Mouse (Mus musculus) intestine, embryonic 16.5 days (tissue): ENCODE data around the gene Pmvk. TPM values are rescaled to one million over a fixed set of nuclear protein-coding genes. Genes with fewer than 3 reads are reported as not detected.

ENCODE experiments used
- ATAC-seq: fragments of 200-750 bp; cut with Nextera tagmentation; 2 replicates; pipeline ENCODE4 v1.8.0; 2017; ENCODE audit warnings: moderate TSS enrichment, moderate library complexity
- H3K27ac ChIP-seq: fragments of 300-500 bp; sonication (generic); 2 replicates; pipeline ENCODE4 v1.5.1; 2014; ENCODE audit warnings: mild to moderate bottlenecking, low read length
- H3K27me3 ChIP-seq: fragments of 300-500 bp; sonication (generic); replicated peaks from 2 replicates; pipeline ENCODE4 v1.6.1; 2014; ENCODE audit warnings: low read length, control low read depth, mixed read lengths; ENCODE audit not compliant: control insufficient read depth, insufficient read depth
- H3K36me3 ChIP-seq: fragments of 300-500 bp; sonication (generic); 2 replicates; pipeline ENCODE4 v1.6.1; 2014; ENCODE audit warnings: low read length, control low read depth; ENCODE audit not compliant: control insufficient read depth, insufficient read depth
- H3K4me1 ChIP-seq: fragments of 300-500 bp; sonication (generic); 2 replicates; pipeline ENCODE4 v1.6.1; 2014; ENCODE audit warnings: low read length, control low read depth, mixed read lengths; ENCODE audit not compliant: control insufficient read depth, insufficient read depth
- H3K4me2 ChIP-seq: fragments of 300-500 bp; sonication (generic); 2 replicates; pipeline ENCODE4 v1.6.1; 2014; ENCODE audit warnings: low read depth, low read length, control low read depth
- H3K4me3 ChIP-seq: fragments of 300-500 bp; sonication (generic); 2 replicates; pipeline ENCODE4 v1.5.1; 2014; ENCODE audit warnings: mild to moderate bottlenecking, low read length
- H3K9ac ChIP-seq: fragments of 300-500 bp; sonication (generic); 2 replicates; pipeline ENCODE4 v1.6.1; 2014; ENCODE audit warnings: low read depth, low read length
- H3K9me3 ChIP-seq: fragments of 300-500 bp; sonication (generic); 2 replicates; pipeline ENCODE4 v1.6.1; 2016; ENCODE audit warnings: low read length, control low read depth; ENCODE audit not compliant: control insufficient read depth
- WGBS: fragments of 180-500 bp; shearing (Covaris S2); extraction: QIAGEN DNeasy Blood & Tissue Kit; methylation state at CpG from one replicate; pipeline ENCODE4 v1.1.7; 2014; 5-methylcytosine and 5-hydroxymethylcytosine counted together
- polyA plus RNA-seq: library from polyadenylated mRNA; unstranded; fragments of >200 nt; fragmentation: Nextera tagmentation; extraction: Ambion mirVana; gene quantifications from 2 replicates; pipeline ENCODE4 v1.2.1, GENCODE M21; 2015

Gene Pmvk
- polyA plus RNA-seq = 72.2 and 77.0 TPM in 2 replicates

GRCm38 (mm10) chr3:89454401-89455177, at the start of gene Pmvk:
Pmvk (plus strand) TSS chr3:89454541.
- Histone ChIP-seq H3K27ac (no peak within 1 kb of the TSS), H3K27me3 (no peaks in the 10 kb centered on the region), H3K4me1 (peaks cover 16% of the 10 kb centered on the region), H3K36me3 (no peaks in the 10 kb centered on the region), H3K9ac (no peak within 1 kb of the TSS), H3K4me2 (no peak within 1 kb of the TSS), H3K4me3 (no peak within 1 kb of the TSS), H3K9me3 (no peaks in the 10 kb centered on the region)
- no peak for ATAC-seq
- WGBS = 58% methylated on average over 10 of the region's 10 CpGs

- no peak overlapping the region for H3K4me3 ChIP-seq
- no peak overlapping the region for H3K9ac ChIP-seq
- H3K4me2 ChIP-seq = no peak overlapping the region
- ATAC-seq = no peak
- peaks cover 17% of the 10 kb centered on the region; the same call in 1 of the 2 replicates for H3K36me3 ChIP-seq
- WGBS = 87% methylated on average over 6 of the region's 6 CpGs
- no peaks in the 10 kb centered on the region for H3K9me3 ChIP-seq
- H3K27me3 ChIP-seq = no peaks in the 10 kb centered on the region
- H3K4me1 ChIP-seq = no peaks in the 10 kb centered on the region
- no peak overlapping the region for H3K27ac ChIP-seq
Measured at GRCm38 (mm10) chr3:89406887-89407286, 47.5 kb upstream of the Pmvk start.

- 64% methylated on average over 16 of the region's 16 CpGs for WGBS
Measured at GRCm38 (mm10) chr3:89408448-89408847, 45.9 kb upstream of the Pmvk start.

GRCm38 (mm10) chr3:89409701-89410100, 44.6 kb upstream of the Pmvk start:
- H3K27ac ChIP-seq = no peak overlapping the region
- no peak overlapping the region for H3K4me2 ChIP-seq
- peaks cover 15% of the 10 kb centered on the region for H3K36me3 ChIP-seq
- H3K27me3 ChIP-seq = no peaks in the 10 kb centered on the region
- 94% methylated on average over 3 of the region's 3 CpGs for WGBS
- H3K4me3 ChIP-seq = no peak overlapping the region
- no peaks in the 10 kb centered on the region for H3K9me3 ChIP-seq
- no peaks in the 10 kb centered on the region for H3K4me1 ChIP-seq
- no peak for ATAC-seq
- H3K9ac ChIP-seq = no peak overlapping the region

More at GRCm38 (mm10) chr3:89408448-89408847, 45.9 kb upstream of the Pmvk start:
- ATAC-seq = no peak
- 0 out of 2 replicates have a peak, but pooled peaks cover 11% of the 10 kb centered on the region for H3K36me3 ChIP-seq
- H3K9me3 ChIP-seq = no peaks in the 10 kb centered on the region
- H3K27ac ChIP-seq = no peak overlapping the region
- no peak overlapping the region for H3K9ac ChIP-seq
- no peak overlapping the region for H3K4me3 ChIP-seq
- no peaks in the 10 kb centered on the region for H3K27me3 ChIP-seq
- no peak overlapping the region for H3K4me2 ChIP-seq
- no peaks in the 10 kb centered on the region for H3K4me1 ChIP-seq

- Histone ChIP-seq H3K4me2 (peak overlapping the region; percentile 67), H3K4me1 (no peaks in the 10 kb centered on the region), H3K9me3 (no peaks in the 10 kb centered on the region), H3K4me3 (peak overlapping the region; percentile 62), H3K9ac (peak overlapping the region; percentile 68), H3K36me3 (peaks cover 20% of the 10 kb centered on the region), H3K27me3 (no peaks in the 10 kb centered on the region), H3K27ac (0 out of 2 replicates have a peak overlapping the region, but pooled peaks have one; percentile 43)
- no peak for ATAC-seq
- 74% methylated on average over 10 of the region's 10 CpGs for WGBS
Measured at GRCm38 (mm10) chr3:89410864-89411263, 43.5 kb upstream of the Pmvk start.

GRCm38 (mm10) chr3:89411490-89412393, 42.6 kb upstream of the Pmvk start, which contains the start of gene Flad1:
Flad1 (minus strand) TSS chr3:89411870.
- Histone ChIP-seq H3K9ac (peak within 1 kb of the TSS; percentile 68), H3K27me3 (no peaks in the 10 kb centered on the region), H3K36me3 (peaks cover 24% of the 10 kb centered on the region), H3K4me3 (peak within 1 kb of the TSS; percentile 62), H3K4me1 (peaks cover 2% of the 10 kb centered on the region; the same call in 1 of the 2 replicates), H3K9me3 (no peaks in the 10 kb centered on the region), H3K27ac (peak within 1 kb of the TSS; percentile 43), H3K4me2 (peak within 1 kb of the TSS; percentile 67)
- 5% methylated on average over 28 of the region's 28 CpGs for WGBS
- peak; percentile 99 for ATAC-seq

GRCm38 (mm10) chr3:89416158-89416557, 38.2 kb upstream of the Pmvk start:
- H3K27me3 ChIP-seq = no peaks in the 10 kb centered on the region
- ATAC-seq = no peak
- no peak overlapping the region for H3K4me2 ChIP-seq
- peaks cover 19% of the 10 kb centered on the region for H3K36me3 ChIP-seq
- H3K9ac ChIP-seq = no peak overlapping the region
- no peak overlapping the region for H3K27ac ChIP-seq
- H3K9me3 ChIP-seq = no peaks in the 10 kb centered on the region
- H3K4me3 ChIP-seq = no peak overlapping the region
- 97% methylated on average over 8 of the region's 8 CpGs for WGBS
- peaks cover 12% of the 10 kb centered on the region for H3K4me1 ChIP-seq

GRCm38 (mm10) chr3:89417131-89417530, 37.2 kb upstream of the Pmvk start:
- Histone ChIP-seq H3K27me3 (no peaks in the 10 kb centered on the region), H3K36me3 (peaks cover 19% of the 10 kb centered on the region), H3K4me2 (peak overlapping the region; percentile 74), H3K27ac (peak overlapping the region; percentile 57), H3K9ac (peak overlapping the region; percentile 72), H3K4me1 (peaks cover 19% of the 10 kb centered on the region), H3K9me3 (no peaks in the 10 kb centered on the region), H3K4me3 (peak overlapping the region; percentile 60)
- 17% methylated on average over 2 of the region's 2 CpGs for WGBS
- no peak for ATAC-seq

GRCm38 (mm10) chr3:89417840-89418169, 36.5 kb upstream of the Pmvk start:
- H3K27ac ChIP-seq = peak overlapping the region; percentile 57
- WGBS = under 1% methylated on average over 20 of the region's 20 CpGs
- peaks cover 23% of the 10 kb centered on the region for H3K4me1 ChIP-seq
- H3K9me3 ChIP-seq = no peaks in the 10 kb centered on the region
- peak overlapping the region; percentile 60 for H3K4me3 ChIP-seq
- H3K27me3 ChIP-seq = no peaks in the 10 kb centered on the region
- H3K36me3 ChIP-seq = peaks cover 19% of the 10 kb centered on the region
- H3K9ac ChIP-seq = peak overlapping the region; percentile 72
- H3K4me2 ChIP-seq = peak overlapping the region; percentile 74
- peak; percentile 32 for ATAC-seq
